Mouse (Mus musculus): Measurements from ENCODE around the gene Nppb. TPM values are rescaled to one million over a fixed set of nuclear protein-coding genes. Genes with fewer than 3 reads are reported as not detected.

The Nppb gene
- 100 to 1,000 TPM; 170 to 310 TPM for total RNA-seq (2021)
- long read RNA-seq, experiment 1, transcript Nppb-201 (3 exons, 781 nt): major isoform, 93 of 107 reads
- long read RNA-seq, experiment 1, partial matches to known transcripts: 9 of 107 reads
- long read RNA-seq, experiment 1, other reads (novel, unspliced or antisense): 5 of 107 reads
- long read RNA-seq, experiment 2, transcript Nppb-201 (3 exons, 781 nt): major isoform, 29 of 32 reads
- long read RNA-seq, experiment 2, partial matches to known transcripts: 2 of 32 reads
- long read RNA-seq, experiment 2, other reads (novel, unspliced or antisense): 1 of 32 reads

- peak; percentile 58 to 73 for DNase-seq
Measured at GRCm38 (mm10) chr4:147985205-147986132, at the start of gene Nppb. Gene Nppb (plus strand): TSS chr4:147985788.

DNA sequence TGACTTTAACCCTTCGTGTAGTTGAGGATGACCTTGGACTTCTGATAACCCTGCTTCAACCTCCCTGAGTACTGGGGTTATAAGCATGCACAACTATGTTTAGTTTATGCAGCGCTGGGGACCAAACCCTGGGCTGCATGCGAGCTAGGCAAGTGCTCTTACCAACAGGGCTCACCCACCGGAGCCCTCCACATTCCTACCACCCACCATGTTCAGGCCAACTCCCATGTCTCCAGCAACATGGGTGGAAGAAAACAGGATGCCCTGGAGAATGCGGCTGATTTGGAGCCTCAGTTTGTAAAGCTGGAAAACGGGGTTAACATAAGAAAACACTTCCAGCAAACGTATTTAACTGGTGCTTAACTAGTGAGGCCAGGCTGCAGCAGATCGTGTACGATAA is 49.7 kb upstream of the Nppb start:
- DNase-seq: no peak

DNA sequence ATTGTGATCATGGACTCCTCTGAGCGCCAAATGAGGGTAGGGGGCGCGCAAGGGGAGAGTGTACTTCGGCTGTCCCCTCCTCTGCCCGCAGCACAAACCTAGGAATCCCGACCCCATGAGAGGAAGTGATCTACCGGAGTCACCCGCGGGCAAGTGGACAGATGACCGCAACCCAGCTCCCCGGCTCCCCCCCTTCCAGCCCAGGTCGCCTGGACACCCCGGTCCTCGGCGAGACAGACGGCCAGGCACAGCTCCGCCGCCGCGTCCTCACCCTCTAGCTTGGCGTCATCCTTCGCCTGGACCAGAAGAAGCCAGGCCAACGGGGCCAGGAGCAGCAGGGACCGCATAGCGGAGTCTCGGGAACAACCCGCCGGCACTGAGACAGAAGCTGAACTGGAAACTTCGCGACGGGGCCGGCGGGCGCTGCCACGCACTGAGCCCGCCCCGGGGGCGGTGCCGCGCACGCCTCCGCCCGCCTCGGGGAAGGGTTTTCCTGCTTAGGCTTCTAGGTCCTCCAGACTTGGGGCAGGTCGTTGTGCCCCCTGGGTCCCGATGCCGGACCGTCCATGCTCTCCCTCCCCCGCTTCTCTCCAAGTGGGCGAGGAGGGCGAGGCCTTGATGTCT is 49.1 kb upstream of the Nppb start, which contains the start of gene Plod1:
Plod1 (minus strand) TSS at position 437 of the 624 bp plus-strand sequence.
- DNase-seq: peak; percentile 93 to 94

DNA sequence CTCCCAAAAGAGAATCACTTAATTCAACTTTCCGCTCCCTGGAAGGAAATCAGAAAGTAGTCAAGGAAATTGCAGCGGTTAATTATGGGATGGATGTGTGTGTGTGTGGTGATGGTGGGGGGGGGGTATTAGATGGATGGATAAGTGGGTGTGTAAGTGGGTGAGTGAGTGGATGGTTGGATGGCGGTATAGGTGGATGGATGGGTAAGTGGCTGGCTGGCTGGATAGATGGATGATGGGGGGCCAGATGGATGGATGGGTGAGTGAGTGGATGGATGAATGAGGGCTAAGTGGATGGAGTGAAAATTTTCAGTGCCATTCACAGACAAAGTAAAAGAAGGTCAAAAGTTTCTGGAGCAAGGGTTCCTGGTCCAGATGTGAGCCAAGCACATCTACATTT is 48.6 kb upstream of the Nppb start:
- no peak for DNase-seq

- peak; percentile 35 to 37 for DNase-seq
Measured at GRCm38 (mm10) chr4:147937486-147937885, 48.1 kb upstream of the Nppb start.

DNA sequence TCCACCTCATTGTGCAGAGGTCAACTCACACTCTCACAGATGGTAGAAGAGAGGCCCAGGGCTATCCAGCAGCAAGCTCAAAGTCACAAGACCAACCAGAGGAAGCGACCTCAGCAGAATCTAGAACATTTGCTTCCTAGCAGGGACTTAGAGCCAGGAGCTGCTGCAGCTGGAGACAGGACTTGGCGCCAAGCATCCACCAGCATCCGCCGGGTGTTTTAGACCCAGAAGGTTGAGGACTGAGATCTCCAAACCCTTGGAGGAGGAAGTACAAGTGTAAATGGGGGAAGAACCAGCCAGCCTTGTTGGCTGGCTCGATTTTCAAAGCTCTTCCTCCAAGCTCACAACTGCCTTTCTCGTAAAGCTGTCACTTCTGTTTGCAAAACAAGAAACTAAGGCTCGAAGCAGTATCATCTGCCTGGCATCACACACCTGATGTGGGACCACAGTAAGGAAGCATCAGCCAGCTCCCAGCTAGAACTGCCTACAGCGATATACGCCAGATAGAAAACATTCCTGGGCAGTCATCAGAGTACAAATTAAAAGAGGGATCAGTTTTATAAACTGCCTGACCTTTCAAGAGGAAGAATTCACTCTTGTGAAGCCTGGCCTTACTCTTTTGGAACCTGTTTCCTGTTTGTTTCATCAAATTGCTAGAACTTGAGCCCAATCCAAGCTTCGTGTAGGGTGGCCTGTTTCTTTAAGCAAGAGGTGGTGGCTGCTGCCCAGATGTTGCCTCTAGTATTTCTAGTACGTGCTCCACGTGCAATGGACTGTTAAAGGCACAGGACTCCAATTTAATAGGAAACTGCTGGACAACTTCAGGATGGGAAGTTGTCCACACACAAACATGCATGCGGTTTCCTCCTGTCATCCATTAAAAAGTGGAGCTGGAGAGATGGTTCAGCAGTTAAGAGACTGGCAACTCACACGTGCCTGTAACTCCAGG is 47.2 kb upstream of the Nppb start:
- peak; percentile 79 to 93 for DNase-seq

GRCm38 (mm10) chr4:147940111-147940510 is 45.5 kb upstream of the Nppb start:
- no peak for DNase-seq

DNA sequence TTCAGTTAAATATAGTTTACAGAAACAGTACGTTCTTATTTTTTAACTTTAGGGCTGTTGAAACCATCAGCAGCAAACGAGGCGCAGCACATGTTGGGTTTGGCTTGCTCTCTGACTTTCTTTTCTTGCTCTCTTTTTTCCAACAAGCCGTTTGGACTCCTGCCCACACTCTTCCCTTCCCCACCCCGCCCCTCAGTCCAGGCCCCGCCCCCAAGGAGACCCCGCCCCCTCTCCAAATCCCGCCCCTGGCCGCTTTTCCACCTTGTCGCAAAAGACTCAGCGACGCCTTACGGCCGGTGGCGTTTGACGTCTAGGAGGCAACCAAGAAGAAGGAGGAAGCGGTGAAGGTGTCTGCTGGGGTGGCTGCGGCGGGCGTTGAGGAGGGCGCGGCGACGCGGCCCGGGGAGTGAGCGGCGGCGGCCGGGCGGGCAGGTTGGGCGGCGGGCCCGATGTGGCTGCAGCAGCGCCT is 45.0 kb upstream of the Nppb start, which contains the start of gene 2510039O18Rik:
2510039O18Rik (plus strand) TSS at position 320 of the 469 bp plus-strand sequence.
- DNase-seq: peak; percentile 89 to 91

- DNase-seq: peak in 1 of 2 experiments; percentile 30
Measured at GRCm38 (mm10) chr4:147941045-147942020, 44.3 kb upstream of the Nppb start.

GRCm38 (mm10) chr4:147943005-147943404 is 42.6 kb upstream of the Nppb start:
- DNase-seq: no peak

- no peak for DNase-seq
Measured at GRCm38 (mm10) chr4:147947511-147947910, 38.1 kb upstream of the Nppb start.

DNA sequence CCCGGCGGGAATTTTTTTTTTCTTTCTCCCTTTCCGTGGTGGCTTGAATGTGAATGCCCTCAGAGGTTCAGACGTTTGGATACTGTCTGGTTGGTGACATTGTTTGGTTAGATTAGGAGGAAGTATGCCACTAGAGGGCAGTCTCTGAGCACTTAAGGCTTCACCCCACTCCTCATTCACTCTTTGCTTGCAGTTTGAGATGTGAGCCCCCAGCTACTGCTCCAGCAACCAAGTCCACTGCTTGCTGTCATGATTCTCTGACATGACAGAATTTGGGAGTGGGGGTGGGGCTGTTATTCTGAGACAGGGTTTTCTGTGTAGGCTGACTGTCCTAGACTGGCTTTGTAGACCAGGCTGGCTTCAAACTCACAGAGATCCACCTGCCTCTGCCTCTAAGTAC is 32.0 kb upstream of the Nppb start:
- DNase-seq: peak; percentile 29 to 67

DNA sequence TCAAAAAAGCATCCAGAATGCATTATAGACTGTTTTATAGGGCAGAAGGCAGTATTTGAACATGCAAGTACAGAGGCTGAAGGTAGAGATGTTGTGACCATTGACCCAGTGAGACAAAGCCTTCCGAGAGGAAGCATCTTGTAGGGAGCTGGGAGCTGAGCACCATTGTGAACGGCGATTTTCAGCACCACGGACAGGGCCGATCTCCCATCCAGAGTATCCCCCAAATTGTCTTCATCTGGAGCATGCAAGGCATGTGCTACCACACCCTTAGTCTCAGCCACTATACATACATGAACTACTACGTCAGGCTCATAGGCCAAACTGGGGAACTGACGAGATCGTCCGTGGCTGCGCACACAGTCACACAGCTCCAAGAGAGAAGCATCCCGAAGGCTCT is 28.4 kb upstream of the Nppb start:
- DNase-seq: no peak

GRCm38 (mm10) chr4:147959881-147960831 is 25.4 kb upstream of the Nppb start:
- peak; percentile 64 to 87 for DNase-seq

DNA sequence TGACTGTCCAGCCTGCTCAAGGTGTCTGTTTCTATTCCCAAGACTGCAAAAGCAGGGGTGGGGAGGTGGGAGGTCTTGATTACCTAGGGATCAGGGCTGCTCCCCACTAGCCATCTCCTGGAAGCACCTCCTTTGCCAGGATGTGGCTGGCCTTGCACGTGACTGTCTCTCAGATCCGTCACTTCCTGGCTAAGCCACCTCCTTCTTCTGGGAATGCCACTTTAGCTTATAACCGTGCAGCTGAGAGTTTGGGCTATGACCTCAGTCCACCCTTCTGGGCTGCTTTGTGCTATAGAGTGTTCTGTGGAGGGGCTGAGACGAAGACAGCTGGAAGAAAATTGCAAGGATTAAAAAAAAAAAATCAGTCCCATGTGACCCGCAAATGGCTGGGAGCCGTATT is 22.8 kb upstream of the Nppb start:
- peak; percentile 48 to 52 for DNase-seq

GRCm38 (mm10) chr4:147963623-147964022 is 22.0 kb upstream of the Nppb start:
- peak; percentile 65 to 76 for DNase-seq

GRCm38 (mm10) chr4:147965712-147966111 is 19.9 kb upstream of the Nppb start:
- DNase-seq: peak; percentile 30 to 33

GRCm38 (mm10) chr4:147968816-147969215 is 16.8 kb upstream of the Nppb start:
- no peak for DNase-seq

DNA sequence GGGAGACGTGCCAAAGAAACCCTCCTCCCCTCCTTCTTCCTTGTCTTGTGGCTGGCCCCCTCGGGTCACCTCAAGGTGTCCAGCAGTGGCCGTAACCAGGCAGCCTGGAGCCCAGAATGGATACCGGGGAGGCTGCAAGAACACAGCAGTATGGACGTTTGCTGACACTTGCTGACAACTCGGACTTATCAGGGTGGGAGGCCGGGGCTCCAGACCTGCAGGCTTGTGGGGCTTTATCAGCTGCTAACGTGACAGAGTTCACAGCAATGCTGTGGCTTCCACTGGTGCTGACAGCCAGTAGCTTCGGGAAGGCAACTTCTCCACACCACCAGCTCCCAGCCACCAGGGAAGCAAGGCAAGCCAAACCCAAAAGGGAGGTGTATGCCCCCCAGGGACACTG is 16.3 kb upstream of the Nppb start:
- peak; percentile 34 to 40 for DNase-seq

Measured in heart, adult 18-20 months (tissue).